Mouse (Mus musculus) monocyte, adult 2 months (primary cell): ENCODE measurements around the gene Grk5.
"Not testable (repeated sequence)": the region's sequence is repeated elsewhere in the genome, so short reads cannot be mapped to it uniquely, and the experiment has no call there.

Experiments used
- DNase-seq, 2 experiments: peaks; one replicate each; pipeline ENCODE4 v3.0.0; 2022; ENCODE audit warnings: low spot score in 2 of 2, low read depth in 1 of 2

Gene Grk5

DNA sequence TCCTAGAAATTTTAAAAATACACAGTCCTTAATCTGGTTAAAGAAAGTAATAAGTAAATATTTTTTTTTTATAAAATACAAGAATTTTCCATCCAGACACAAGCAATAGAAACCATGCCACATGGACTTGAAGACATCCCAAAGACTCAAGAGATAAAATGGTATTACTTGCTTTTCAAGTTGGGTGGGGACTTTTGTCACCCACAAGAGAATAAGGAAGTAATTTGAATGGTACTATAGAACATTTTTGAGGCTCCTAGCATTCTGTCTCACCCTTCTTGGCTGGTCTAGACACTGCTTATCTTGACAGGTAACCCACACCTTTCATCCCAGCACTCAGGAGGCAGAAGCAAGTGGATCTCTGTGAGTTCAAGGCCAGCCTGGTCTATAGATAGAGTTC, 20.8 kb downstream of the Grk5 start:
- DNase-seq, result no peak

DNA sequence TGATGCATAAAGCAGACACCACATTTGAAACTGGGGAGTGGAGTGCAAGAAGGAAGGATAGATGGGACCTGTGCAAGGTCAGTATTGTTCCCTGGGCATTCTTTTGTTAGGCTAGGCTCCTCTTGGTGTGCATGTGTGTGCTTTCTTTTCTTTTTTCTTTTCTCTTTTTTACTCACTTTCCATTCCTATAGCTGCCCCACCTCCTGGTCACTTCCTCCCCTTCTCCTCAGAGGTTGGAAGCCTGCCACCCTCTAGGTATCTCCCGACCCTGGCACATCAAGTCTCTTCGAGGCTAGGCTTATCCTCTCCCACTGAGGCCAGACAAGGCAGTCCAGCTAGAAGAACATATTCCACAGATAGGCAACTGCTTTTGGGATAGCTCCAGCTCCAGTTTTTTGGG, 22.1 kb downstream of the Grk5 start:
- DNase-seq, result no peak

DNA sequence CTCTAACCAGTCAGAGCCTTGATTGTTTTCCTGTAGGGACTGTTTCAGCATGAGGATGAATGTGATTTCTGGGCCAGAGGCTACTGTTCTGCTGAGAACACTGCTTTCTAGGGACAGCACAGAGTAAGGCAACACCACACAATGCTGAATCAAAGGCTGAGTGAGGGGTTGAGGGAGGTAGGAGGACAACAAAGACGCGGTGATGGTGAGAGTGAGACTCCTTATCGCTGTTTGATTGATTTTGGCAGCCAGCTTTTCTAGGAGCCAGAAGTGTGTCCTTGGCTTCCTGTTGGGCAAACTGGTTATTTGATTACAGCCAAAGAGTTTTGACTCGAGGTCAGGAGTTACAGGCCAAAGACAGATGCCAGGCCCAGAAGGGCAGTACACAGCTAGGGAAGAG, 25.7 kb downstream of the Grk5 start:
- DNase-seq, result no peak

DNA sequence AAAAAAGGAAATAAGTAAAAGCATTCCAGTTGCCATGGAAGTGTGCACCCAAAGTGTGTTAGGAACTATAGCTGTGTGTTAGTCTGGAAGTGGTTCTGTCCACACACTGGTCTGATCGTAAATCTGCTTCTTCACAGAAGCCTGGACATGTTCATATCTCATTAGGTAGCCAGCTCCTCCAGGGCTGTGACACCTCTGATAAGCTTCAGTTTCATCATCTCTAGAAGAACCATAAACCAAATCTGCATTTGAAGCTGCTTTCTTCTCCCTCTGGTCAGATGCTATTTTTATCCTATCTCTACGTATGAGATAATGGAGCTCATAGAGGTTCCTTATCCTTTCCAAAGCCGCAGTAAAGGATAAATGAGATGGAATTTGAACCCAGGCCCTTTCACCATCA, 26.3 kb downstream of the Grk5 start:
- no peak for DNase-seq

DNA sequence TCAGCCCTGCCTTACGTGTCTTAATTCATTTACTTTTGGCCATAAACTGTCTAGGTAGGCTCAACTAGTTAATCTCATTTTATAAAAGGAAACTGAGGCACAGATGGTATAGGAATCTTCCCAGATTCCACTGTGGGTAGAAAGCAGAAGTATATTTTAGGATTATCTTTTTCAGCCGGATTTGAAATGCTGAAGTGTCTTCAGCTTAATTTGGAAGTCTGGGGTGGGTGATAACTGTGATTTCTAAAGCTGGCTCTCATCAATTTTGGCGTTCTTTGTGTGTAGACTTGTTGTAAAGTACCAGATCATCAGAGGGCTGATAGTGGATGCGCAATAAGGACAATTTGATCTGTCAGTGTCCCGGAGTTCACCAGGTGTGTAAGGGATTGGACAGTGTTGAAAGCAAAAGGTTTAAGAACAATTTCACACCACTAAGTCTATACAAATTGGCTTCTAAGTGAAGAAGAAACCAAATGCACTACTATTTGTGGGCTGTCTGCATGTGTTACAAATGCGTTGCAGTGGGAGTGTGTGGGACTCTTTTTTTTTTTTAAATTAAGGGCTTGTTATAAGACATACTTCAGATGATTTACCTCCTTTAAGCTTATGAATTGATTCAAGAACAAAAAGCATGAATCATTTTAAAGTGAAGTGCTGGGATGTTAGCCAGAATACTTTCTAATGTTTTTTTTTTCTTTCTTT, 27.5 kb downstream of the Grk5 start:
- DNase-seq, result no peak

DNA sequence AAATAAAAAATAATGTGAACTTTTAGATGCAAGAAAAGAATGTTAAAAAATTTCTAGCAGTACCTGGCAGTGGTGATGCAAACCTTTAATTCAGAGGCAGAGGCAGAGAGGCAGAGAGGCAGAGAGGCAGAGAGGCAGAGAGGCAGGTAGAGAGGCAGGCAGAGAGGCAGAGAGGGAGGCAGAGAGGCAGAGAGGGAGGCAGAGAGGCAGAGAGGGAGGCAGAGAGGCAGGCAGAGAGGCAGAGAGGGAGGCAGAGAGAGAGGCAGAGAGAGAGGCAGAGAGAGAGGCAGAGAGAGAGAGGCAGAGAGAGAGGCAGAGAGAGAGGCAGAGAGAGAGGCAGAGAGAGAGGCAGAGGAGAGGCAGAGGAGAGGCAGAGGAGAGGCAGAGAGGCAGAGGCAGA, 35.0 kb downstream of the Grk5 start:
- DNase-seq, result not testable (repeated sequence)

DNA sequence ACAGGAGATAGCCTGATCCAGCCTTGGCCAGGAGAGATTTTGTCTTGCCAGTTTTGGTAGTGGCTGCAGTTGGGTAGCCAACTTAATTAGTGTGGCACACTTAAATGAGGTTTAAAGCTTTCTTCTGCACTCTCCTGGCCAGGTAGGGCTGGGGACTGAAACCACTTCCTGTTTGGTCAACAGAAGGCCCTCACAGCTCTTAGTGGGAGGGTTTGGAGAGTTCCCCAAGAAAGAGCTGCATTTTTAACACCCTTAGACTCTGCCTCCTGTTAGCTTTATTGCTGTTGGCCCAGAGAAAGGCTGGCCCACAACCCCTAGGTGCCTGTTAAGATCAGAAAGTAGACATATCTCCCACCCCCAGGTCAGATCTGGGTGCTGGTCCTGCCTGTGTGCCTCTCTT, 45.5 kb downstream of the Grk5 start:
- no peak for DNase-seq

DNA sequence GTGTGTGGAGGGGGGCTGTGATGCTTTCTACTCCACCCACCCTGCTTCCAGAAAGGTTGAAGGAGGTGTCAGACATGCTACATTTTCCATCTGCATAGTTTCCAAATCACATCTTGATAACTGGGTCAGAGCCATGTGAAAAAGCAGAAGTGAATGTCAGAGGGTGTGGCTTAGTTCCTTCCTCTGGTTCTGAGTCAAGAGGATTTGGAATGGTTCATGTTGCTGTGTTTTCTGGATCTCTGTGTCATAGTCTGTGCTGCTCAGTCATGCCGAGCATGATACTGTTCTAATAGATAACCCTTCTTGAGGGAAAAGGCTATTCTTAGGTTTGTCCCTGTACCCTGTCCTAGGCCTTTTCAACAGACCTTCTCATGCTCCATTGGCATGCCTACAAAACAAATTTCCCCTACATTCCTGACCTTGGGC, 50.4 kb downstream of the Grk5 start:
- peak; percentile 47 to 56 for DNase-seq

DNA sequence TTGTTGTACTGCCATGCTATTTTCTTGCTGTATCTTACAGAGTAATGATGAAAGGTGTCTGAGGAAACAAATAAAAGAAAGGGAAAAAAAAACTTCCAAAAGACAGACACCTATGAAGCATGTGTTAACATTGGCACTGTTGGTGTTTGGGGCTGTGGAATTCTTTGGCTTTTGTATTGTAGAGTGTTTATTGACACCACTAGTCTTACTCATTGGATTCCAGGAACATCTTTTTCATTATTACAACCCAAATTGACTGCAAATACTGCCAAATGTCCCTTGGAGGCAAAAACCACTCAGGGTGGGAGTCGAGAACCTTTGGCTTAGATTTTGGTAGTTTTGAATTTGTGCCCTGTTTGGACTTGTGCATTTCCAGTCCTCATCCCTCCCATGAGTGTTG, 51.3 kb downstream of the Grk5 start:
- no peak for DNase-seq

DNA sequence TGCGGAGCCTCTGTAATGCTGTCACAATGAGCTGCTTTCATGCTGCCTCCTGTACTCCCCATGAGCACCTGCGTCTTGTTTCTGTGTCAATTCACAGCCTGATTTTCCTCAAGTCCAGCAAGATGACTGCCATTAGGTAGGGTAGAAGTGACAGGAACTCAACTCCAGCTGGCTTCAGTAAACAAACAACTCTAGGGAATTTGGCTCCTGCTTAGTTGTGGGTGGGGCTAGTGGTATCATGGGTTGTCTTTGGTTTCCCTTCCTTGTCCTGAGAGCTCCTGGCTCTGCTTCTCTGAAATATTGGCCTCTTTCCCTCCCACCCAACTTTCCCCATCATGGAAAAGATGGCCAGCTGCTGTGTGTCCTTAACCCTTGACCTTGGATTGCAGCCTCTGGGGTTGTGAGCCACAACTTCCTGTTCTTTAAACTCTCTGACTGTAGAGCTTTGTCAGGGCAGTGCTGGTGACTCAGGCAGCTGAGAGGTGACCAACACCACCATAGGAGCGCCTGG, 56.3 kb downstream of the Grk5 start:
- DNase-seq, result peak; percentile 72 to 84

DNA sequence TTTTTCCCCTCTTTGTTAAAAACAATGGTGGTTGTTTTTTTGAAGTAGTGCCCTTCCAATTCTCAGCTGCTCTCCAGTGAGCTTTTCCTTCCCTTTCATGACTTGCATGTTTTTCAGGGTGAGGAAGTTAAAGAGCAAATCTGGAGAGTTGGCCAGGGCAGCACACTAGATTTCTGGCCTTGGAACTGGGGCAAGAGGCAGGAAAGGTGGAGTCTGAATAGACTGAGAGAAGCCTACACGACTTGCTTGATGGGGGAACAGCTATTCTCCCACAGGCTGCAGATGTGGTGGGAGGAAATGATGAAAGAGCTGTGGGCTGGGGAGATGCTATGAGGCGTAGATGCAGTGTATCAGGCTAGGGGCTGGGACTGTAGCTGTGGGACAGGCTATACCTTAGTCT, 57.1 kb downstream of the Grk5 start:
- DNase-seq, result peak; percentile 54 to 55

DNA sequence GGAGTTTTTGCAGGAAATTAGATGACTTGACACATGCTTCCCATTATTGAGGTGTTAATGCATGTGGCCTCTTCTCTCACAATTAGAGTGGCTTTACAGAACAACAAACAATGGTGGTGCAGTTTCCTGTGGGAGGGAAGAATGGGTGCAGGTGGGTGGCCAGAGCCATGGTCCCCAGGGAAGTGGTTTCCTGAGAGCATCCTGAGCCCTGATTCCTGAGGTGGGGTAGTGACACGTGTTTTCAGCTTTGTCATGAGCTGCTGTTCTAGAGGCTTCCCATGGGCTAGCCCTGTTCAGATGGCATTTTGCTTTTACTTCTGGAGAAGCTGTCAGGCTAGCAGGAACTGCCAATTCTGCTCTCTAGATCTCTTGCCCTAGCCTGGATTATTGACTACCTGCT, 59.4 kb downstream of the Grk5 start:
- DNase-seq, result no peak

DNA sequence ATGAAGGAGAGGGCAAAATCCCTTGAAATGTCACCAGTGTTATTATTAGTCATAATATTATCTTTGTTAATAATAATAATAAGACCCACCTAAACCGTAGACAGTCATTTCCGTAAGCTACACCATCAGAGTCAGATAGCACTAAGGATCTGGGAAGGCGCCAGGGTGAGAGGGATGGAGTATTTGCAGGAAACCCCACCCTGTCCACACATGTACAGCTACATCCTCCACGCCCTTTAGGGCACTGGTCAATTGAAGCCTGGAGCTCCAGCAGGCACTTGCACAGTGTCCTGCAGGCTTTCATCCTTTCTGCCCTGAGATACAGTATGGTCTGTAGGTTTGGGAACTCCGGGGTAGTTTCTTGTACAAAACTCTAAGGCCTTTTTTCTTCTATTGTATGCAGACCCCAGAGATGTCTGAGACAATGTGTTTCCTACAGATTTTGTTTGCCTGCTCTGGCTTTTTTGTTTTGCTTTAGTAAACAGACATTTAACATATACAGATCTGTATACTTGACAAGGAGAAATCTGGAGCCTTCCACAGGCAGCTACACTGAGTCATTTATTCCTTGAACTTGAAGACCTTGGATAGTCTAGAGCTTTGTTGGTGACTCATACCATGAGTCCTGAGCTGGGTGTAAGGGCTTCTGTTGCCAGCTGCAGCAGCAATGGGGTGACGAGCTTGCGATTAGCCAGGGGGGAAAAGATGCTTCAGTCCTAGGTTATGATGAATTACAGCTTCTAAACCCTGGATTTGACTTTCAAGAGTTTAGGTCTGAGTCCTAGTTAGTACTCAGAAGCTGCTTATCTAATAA, 60.7 kb downstream of the Grk5 start:
- DNase-seq, result no peak

DNA sequence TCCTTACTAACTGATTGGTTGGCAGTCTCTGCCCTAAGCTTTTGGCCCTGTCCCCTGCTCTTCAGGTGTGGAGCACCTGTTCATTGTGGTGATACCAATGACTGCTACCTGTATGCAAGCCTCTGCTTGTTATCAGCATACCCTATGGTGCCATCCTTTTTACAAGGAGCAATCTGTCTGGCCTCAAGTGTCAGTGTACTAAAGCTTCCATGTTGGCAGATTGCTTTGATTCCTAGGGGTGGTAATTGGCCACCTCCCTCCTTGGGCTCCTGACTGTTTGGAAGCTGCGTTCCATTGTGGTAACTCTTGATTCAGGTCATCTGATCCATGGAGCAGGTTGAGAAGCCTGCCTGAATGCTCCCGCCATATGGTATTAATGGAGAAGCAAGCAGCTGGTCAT, 65.6 kb downstream of the Grk5 start:
- DNase-seq, result no peak

DNA sequence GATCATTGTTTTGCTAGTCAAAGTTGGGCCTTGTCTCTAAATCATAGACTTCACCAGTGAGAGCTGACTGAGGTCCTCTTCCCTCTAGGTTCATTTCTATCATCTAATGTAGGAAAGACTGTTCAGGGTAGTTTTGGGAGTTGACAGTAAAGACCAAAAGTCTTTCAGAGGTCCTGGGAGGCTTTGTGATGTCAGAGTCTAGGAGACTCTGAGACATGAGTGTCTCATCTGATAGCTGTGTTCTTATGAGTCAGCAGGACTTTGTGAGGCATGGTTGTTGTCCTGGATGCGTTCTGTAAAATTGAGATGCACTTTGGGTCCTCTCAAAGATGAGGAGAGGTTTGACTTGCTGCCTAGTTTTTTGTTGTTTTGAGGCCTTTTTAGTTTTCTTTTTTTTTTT, 66.2 kb downstream of the Grk5 start:
- DNase-seq, result no peak

DNA sequence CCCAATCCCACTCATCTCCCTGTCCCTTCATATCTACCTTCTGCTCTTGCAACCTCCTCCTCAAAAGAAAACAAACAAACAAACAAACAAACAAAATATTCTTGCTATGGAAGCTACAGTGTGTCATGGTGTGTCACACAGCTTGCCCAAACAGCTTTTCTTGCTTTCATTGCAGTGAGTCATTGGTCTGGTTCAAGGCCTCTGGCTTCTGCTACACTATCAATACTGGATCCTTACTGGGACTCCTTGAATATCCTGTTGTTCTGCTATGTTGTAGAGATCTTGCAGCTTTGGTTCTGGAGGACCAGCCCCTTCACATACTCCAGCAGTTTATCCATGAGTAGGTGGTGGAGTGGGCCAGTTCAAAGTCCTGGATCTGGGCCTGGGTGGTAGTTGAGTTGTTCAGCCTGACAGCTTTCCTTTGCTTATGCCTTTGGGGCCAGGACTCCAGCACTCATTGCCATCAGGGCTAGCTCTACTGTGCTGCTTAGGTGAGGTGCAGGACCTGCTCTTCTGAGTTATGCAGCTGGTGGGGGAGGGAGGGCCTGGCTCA, 66.7 kb downstream of the Grk5 start:
- DNase-seq, result no peak

DNA sequence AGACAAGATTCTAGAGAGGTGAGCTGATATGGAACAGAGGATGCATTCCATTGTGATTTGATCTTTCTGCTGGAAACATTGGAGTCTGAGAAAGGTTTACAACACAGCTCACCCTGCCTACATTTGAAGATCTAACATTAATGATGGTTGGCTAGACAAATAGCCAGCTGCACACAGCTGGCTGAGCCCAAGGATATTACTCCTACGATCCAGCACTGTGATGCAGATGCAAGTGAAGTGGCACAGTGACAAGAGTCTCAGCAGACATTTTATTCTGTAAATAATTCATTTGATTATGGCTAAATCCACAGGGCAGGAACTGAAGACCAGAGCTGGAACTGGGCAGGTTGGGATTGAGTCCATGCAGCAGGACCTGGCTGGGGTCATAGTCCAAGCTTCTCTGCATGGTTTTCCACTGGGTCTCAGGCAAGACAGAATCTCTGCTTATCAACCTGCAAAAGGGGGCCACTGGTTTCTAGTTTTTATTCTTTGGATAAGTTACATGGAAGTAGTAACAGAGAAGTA, 70.2 kb downstream of the Grk5 start:
- DNase-seq, result no peak

DNA sequence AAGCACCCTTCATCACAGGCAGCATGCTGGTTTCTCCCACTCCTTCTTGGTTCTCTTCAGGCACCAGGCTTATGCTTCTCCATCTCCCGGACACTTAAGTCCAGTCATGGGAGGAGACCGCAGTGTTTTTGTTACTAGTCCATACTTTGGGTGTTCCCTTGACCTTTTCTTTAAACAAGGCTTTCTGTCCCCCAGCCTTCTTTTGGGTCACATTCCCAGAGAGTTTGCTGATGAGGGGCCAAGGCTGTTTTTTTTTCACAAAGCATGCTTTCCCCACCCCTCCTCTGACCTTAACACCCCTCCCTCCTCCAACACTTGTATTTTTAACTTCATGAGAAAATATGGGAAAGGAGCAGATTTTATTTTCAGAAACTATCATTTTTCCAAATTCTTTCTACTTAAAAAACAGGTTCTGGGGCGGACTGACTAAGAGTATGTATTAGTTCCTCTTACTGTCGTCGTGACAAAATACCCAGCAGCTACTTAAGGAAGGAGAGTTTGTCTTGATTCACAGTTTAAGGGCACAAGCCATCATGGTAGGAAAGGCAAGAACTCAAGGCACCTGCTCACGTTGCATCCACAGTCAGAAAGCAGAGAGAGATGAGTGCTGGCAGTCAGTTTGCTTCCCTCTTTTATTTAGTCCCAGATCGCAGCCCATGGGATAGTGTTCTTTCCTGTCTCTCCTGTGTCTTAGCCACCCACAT, 73.0 kb downstream of the Grk5 start:
- DNase-seq, result no peak

DNA sequence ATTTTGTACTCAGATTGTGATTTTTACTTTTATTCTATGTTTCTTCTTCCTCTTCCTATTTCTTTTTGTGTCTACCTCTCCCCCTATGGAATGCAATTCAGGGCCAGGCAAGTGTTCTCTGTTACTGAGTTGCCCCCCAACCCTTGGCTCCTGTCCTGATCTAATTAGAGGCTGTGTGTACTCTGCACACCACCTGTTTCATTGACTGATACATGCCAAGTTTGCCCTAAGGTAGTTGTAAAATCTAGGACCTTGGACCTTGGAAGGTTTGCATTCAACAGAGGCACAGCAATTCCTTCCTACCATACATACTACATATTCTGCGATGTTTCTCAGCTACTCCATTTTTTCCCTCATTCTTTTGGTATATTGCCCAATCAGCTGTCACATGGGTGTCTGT, 78.4 kb downstream of the Grk5 start:
- DNase-seq, result no peak

DNA sequence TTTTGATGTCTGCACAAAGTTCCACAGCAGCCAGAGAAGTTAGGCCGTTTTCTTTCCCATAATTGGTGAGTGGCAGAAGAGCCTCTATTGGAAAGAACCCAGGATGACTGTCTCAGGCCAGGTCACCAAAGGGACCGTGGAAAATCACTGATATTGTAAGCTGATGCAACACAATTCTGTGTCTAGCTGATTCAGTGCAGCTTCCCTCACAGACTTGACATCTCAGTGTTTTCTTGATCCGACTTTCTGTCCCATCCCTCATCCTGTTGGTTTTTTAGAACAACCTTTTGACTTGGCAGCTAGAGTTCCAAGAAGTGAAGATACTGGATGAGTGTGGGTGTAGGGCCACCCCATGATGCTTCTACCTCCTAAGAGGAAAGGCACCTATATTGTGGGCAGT, 80.9 kb downstream of the Grk5 start:
- no peak for DNase-seq

DNA sequence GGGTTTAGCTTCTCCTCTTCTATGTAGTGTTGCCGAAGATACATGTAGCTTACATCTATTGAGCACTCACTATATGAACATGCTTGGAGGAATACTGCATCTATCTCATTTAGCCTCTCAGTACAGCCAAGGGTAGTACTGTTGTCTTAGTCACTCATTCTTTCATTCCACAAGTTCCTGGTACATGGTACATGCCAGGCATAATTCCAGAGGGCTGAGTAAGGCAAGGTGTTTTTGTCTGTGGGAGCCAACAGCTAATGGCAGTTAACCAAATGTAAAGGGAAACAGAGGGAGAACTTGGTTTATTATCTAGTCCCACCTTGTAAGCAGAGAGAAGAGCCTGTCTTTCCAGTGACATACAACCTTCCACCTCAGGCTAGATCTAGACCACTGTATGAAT, 82.0 kb downstream of the Grk5 start:
- no peak for DNase-seq
